Mouse (Mus musculus) liver, embryonic 13.5 days (tissue): ENCODE measurements at regions not wholly inside any gene's neighbourhood (a gene's known extent, or its start where the extent isn't known, plus 50 kb on each side); places are given as distances from the start of the nearest gene placed in this dataset.
A peak's percentile ranks its signal among the peaks of the same experiment; 100 is the strongest.

Source experiments
- ATAC-seq: fragments of 200-750 bp; cut with Nextera tagmentation; 2 replicates; pipeline ENCODE4 v1.8.0; 2017; ENCODE audit warnings: low read depth, mild to moderate bottlenecking, moderate number of reproducible peaks, moderate library complexity
- DNase-seq: peaks from one replicate; pipeline ENCODE4 v3.0.0; 2022
- H3K27ac ChIP-seq: fragments of 300-500 bp; sonication (generic); 2 replicates; pipeline ENCODE4 v1.5.1; 2015; ENCODE audit warnings: moderate library complexity, mild to moderate bottlenecking, inconsistent platforms
- H3K27me3 ChIP-seq: fragments of 300-500 bp; sonication (generic); 2 replicates; pipeline ENCODE4 v1.6.1; 2015; ENCODE audit warnings: mild to moderate bottlenecking, inconsistent platforms
- H3K36me3 ChIP-seq: fragments of 300-500 bp; sonication (generic); 2 replicates; pipeline ENCODE4 v1.6.1; 2015; ENCODE audit warnings: mild to moderate bottlenecking, inconsistent platforms
- H3K4me1 ChIP-seq: fragments of 300-500 bp; sonication (generic); replicated peaks from 2 replicates; pipeline ENCODE4 v1.6.1; 2015; ENCODE audit warnings: inconsistent platforms
- H3K4me2 ChIP-seq: fragments of 300-500 bp; sonication (generic); 2 replicates; pipeline ENCODE4 v1.6.1; 2015; ENCODE audit warnings: inconsistent platforms, mild to moderate bottlenecking, moderate library complexity
- H3K4me3 ChIP-seq: fragments of 300-500 bp; sonication (generic); replicated peaks from 2 replicates; pipeline ENCODE4 v1.5.1; 2015; ENCODE audit warnings: mild to moderate bottlenecking, inconsistent platforms
- H3K9ac ChIP-seq: fragments of 300-500 bp; sonication (generic); 2 replicates; pipeline ENCODE4 v1.6.1; 2015; ENCODE audit warnings: mild to moderate bottlenecking, inconsistent platforms
- H3K9me3 ChIP-seq: fragments of 300-500 bp; sonication (generic); replicated peaks from 2 replicates; pipeline ENCODE4 v1.6.1; 2016; ENCODE audit warnings: inconsistent platforms
- WGBS: fragments of 180-500 bp; shearing (Covaris S2); methylation state at CpG from one replicate; pipeline ENCODE4 v1.1.7; 2015; ENCODE audit not compliant: insufficient replicate concordance; 5-methylcytosine and 5-hydroxymethylcytosine counted together

GRCm38 (mm10) chr5:111522586-111522985, 105.4 kb downstream of the Mn1 start:
- 68% methylated on average over 7 of the region's 7 CpGs for WGBS
- no peak overlapping the region for H3K4me3 ChIP-seq
- no peaks in the 10 kb centered on the region for H3K9me3 ChIP-seq
- H3K27me3 ChIP-seq: peaks cover 11% of the 10 kb centered on the region; the same call in 1 of the 2 replicates
- H3K27ac ChIP-seq: no peak overlapping the region
- ATAC-seq (no peak), DNase-seq (no peak)
- peaks cover 30% of the 10 kb centered on the region for H3K4me1 ChIP-seq
- H3K9ac ChIP-seq: no peak overlapping the region
- H3K36me3 ChIP-seq: no peaks in the 10 kb centered on the region
- no peak overlapping the region for H3K4me2 ChIP-seq

- no peak for ATAC-seq
- Histone ChIP-seq H3K4me3 (no peak overlapping the region), H3K4me1 (peaks cover 16% of the 10 kb centered on the region), H3K4me2 (no peak overlapping the region), H3K9ac (no peak overlapping the region), H3K9me3 (no peaks in the 10 kb centered on the region), H3K27me3 (peaks cover 37% of the 10 kb centered on the region), H3K27ac (no peak overlapping the region), H3K36me3 (no peaks in the 10 kb centered on the region)
- 75% methylated on average over 10 of the region's 10 CpGs for WGBS
- DNase-seq: no peak
Observed at GRCm38 (mm10) chr5:111527741-111528140, 110.6 kb downstream of the Mn1 start.

- WGBS: 34% methylated on average over 9 of the region's 9 CpGs
- no peak overlapping the region for H3K9ac ChIP-seq
Observed at GRCm38 (mm10) chr5:111529096-111529495, 111.9 kb downstream of the Mn1 start.

DNA sequence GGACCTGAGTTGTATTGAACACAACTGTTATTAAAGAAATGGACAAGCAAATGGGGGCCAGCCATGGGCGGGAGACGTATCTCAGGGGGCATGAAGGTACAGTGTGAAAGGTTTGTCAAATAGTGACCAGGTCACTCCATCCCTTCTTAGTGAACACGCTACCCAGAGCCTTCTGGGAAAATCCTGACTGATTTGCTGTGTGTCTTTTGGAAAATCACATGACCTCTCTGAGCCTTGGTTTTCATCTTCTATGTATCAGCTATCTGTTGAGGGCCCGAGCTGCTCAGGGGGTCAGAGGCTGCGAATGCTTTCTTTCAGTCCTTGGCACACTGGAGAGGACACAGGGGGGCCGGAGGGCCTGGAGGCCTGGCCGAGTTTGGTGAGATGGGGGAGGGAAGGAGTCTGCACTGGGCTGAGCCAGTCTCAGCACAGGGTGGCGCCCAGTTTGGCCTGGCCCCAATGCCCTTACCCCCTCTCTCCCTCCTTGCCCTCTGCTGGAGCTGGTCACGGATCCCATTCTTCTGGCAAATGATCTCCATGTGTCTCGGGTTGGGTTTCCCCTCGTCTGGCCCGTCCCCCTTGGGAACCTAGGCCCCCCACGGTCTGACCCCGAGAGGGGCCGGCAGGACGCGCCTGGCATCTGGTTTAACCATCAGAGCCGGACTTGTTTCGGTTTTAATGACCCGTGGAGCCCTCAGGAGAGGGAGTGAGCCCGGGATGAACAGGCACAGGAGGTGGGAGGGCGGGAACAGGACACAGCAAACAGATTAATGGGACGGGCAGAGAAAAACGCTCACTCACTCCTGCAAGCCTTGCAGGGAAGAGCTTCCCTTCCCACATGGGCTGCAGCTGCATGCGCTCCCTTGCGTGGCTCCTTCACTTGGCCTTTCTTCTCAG, 113.7 kb downstream of the Mn1 start:
- Histone ChIP-seq H3K27me3 (peaks cover 37% of the 10 kb centered on the region), H3K4me3 (no peak overlapping the region), H3K4me1 (peaks cover 19% of the 10 kb centered on the region), H3K27ac (no peak overlapping the region), H3K36me3 (no peaks in the 10 kb centered on the region), H3K4me2 (peak overlapping the region; percentile 40), H3K9me3 (no peaks in the 10 kb centered on the region), H3K9ac (no peak overlapping the region)
- 31% methylated on average over 26 of the region's 26 CpGs for WGBS
- DNase-seq (no peak), ATAC-seq (no peak)

More at GRCm38 (mm10) chr5:111529096-111529495, 111.9 kb downstream of the Mn1 start:
- no peak overlapping the region for H3K27ac ChIP-seq
- peaks cover 16% of the 10 kb centered on the region for H3K4me1 ChIP-seq
- no peaks in the 10 kb centered on the region for H3K9me3 ChIP-seq
- H3K4me3 ChIP-seq: no peak overlapping the region
- no peak overlapping the region for H3K4me2 ChIP-seq
- peaks cover 37% of the 10 kb centered on the region for H3K27me3 ChIP-seq
- ATAC-seq: no peak
- DNase-seq: no peak
- no peaks in the 10 kb centered on the region for H3K36me3 ChIP-seq

GRCm38 (mm10) chr5:111532446-111533035, 115.4 kb downstream of the Mn1 start:
- WGBS: 76% methylated on average over 9 of the region's 9 CpGs
- Histone ChIP-seq H3K4me2 (no peak overlapping the region), H3K9me3 (no peaks in the 10 kb centered on the region), H3K36me3 (no peaks in the 10 kb centered on the region), H3K4me1 (peaks cover 23% of the 10 kb centered on the region), H3K27ac (no peak overlapping the region), H3K9ac (no peak overlapping the region), H3K4me3 (no peak overlapping the region), H3K27me3 (peaks cover 28% of the 10 kb centered on the region)
- ATAC-seq: no peak
- no peak for DNase-seq

GRCm38 (mm10) chr5:111535978-111536377, 118.8 kb downstream of the Mn1 start:
- ATAC-seq (peak; percentile 57), DNase-seq (no peak)
- Histone ChIP-seq H3K36me3 (no peaks in the 10 kb centered on the region), H3K27ac (no peak overlapping the region), H3K4me3 (no peak overlapping the region), H3K9ac (no peak overlapping the region), H3K27me3 (peaks cover 15% of the 10 kb centered on the region), H3K9me3 (no peaks in the 10 kb centered on the region), H3K4me2 (no peak overlapping the region), H3K4me1 (peaks cover 12% of the 10 kb centered on the region)
- 17% methylated on average over 13 of the region's 13 CpGs for WGBS

DNA sequence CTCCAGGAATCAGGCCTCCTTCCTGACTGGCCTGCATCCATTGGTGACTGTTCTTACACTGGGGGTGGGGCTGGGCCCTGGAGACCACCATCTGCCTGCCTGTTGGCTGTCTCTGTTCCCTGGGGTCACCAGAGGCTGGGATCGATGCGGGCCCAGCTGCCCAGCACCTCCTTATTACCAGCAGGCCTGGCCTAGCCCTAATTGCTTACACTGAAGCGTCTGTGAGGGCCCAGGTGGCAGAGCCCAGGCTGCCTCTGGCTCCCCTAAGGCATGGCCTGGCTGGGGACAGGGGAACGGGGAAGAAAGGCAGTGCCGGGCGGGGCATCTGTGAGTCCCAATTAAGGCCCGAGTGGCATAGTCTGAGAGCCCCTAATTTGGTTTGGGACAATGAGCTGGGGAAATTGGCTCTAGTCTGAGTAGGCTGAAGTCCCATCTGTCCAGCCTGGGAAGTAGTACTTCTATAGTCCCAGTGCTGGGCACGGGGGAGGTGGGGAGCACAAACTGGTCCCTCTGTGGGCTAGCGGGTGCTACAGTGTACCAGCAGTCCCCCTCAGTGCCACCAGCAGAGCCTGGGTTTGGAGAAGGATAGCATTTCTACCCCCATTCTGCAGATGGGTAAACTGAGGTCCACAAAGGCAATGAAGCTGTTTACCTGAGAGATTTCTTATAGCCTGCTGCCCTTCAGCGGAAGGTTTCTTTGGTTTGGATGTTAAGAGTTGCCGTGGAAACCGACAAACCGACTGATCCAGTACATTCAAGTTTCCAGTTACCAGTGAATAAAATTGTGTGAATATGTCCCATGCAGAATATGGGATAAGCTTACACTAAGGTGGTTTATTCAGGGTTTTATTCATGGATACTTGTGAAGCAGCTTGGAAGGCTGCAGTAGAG, 121.6 kb downstream of the Mn1 start:
- H3K9ac ChIP-seq: no peak overlapping the region

DNA sequence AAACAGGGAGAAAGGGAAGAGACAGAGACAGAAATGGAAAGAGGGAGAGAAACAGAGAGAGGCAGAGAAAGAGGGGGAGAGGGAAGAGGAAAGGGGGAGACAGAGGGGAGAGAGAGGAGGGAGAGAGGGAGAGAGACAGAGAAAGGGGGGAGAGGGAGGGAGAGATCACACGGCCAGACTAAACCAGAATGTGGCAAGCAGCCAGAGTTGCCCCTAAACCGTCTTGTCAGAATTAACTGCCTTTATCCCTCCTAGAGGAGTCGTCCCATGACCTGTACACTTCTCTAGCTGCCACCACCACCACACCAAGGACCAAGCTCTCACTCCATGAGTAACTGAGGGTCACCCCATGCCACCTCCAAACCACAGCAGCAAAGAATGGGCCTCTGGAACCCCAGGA, 123.3 kb downstream of the Mn1 start:
- no peak for ATAC-seq
- no peak overlapping the region for H3K9ac ChIP-seq

More for the DNA sequence above, 121.6 kb downstream of the Mn1 start:
- no peaks in the 10 kb centered on the region for H3K9me3 ChIP-seq
- H3K4me2 ChIP-seq: no peak overlapping the region
- peaks cover 3% of the 10 kb centered on the region; the same call in 1 of the 2 replicates for H3K27me3 ChIP-seq
- no peak overlapping the region for H3K27ac ChIP-seq
- H3K36me3 ChIP-seq: no peaks in the 10 kb centered on the region
- H3K4me3 ChIP-seq: no peak overlapping the region
- DNase-seq (no peak), ATAC-seq (no peak)
- H3K4me1 ChIP-seq: peaks cover 10% of the 10 kb centered on the region
- WGBS: 68% methylated on average over 13 of the region's 13 CpGs

GRCm38 (mm10) chr5:111542077-111542476, 124.9 kb downstream of the Mn1 start:
- Histone ChIP-seq H3K4me3 (no peak overlapping the region), H3K4me2 (no peak overlapping the region), H3K9me3 (no peaks in the 10 kb centered on the region), H3K4me1 (peaks cover 9% of the 10 kb centered on the region), H3K27me3 (0 out of 2 replicates have a peak, but pooled peaks cover 2% of the 10 kb centered on the region), H3K36me3 (no peaks in the 10 kb centered on the region), H3K9ac (no peak overlapping the region), H3K27ac (no peak overlapping the region)
- ATAC-seq (peak; percentile 60; the same call in 1 of the 2 replicates), DNase-seq (no peak)
- 55% methylated on average over 3 of the region's 3 CpGs for WGBS

More for the DNA sequence above, 123.3 kb downstream of the Mn1 start:
- no peak overlapping the region for H3K4me3 ChIP-seq
- 40% methylated on average over 3 of the region's 3 CpGs for WGBS
- no peaks in the 10 kb centered on the region for H3K36me3 ChIP-seq
- peaks cover 17% of the 10 kb centered on the region for H3K4me1 ChIP-seq
- H3K27ac ChIP-seq: no peak overlapping the region
- H3K4me2 ChIP-seq: no peak overlapping the region
- DNase-seq: no peak
- H3K9me3 ChIP-seq: no peaks in the 10 kb centered on the region
- H3K27me3 ChIP-seq: 0 out of 2 replicates have a peak, but pooled peaks cover 2% of the 10 kb centered on the region

DNA sequence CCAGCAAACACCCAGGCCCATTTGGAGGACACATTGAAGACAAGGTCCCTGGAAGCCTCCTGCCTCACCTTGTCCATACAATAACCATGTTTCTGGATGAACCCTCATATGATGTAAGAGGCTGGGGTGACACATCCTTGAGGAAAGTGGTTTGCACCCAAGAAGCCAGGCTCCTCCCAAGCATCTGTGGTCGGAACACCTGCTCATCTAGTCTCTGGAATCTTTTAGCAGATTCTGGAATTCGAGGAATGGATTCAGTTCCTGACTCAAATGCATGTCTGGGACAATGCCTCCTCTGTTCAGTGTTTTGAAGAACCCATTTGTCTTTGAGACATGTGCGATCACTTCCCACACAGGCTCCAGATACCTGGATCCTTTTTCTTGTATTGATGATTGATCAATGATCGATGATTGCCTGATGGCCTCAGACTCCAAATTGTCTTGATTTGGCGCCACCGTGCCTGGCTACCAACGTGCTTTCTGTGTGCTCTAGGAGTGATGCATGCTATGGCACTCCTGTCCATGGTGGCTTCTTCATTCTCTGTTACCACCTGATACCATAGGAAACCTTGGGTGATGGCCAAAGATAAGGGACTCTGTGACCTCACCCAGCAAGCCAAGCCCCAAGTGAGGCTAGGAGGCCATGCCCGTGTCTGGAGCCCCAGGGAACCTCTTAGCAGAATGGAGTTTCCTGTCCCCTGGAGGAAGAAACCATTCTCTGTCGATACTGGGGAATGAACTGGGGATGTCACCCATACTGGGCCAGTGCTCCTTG, 126.7 kb downstream of the Mn1 start:
- Histone ChIP-seq H3K27me3 (0 out of 2 replicates have a peak, but pooled peaks cover 5% of the 10 kb centered on the region), H3K4me2 (no peak overlapping the region), H3K9ac (no peak overlapping the region), H3K36me3 (no peaks in the 10 kb centered on the region), H3K9me3 (no peaks in the 10 kb centered on the region), H3K4me1 (peaks cover 9% of the 10 kb centered on the region), H3K4me3 (no peak overlapping the region), H3K27ac (no peak overlapping the region)
- DNase-seq (no peak), ATAC-seq (peak; percentile 60; the same call in 1 of the 2 replicates)
- WGBS: 51% methylated on average over 9 of the region's 9 CpGs
